19 mouse cellular contexts compared by ENCODE assay signal in the genomic region with DNA sequence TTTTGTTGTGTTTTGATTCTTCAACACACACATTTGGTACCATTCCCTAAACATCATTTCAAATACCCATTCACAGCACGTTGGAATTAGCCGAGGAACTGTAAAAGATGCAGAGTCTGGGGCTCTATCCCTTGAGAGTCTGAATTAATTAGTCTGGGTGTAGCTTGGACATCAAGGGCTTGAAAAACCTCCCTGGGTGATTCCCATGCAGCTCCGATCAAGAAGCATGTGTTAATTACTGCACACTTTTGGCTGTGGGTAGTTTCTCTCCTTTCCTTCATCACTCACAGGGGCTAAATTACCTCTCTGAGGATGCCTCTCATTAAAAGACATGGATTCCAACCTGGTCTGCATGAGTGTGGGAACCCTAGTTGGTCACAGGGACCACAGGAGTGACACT.
"Had no signal": no experiment of that assay in that cellular context is flagged by ENCODE, and none has a peak within 500 bp of the region (broad histone marks: within the 10 kb centered on the region; RNA-seq: fewer than 3 reads in every experiment).

No protein-coding gene starts in this region.

- H3K27me3 ChIP-seq: midbrain, embryonic 12.5 days; neural tube, embryonic 13.5 days; neural tube, embryonic 15.5 days had no signal

- H3K9me3 ChIP-seq: midbrain, embryonic 10.5 days; midbrain, embryonic 12.5 days; neural tube, embryonic 13.5 days; neural tube, embryonic 15.5 days had no signal

- H3K9ac ChIP-seq: lung, embryonic 14.5 days; midbrain, embryonic 12.5 days; neural tube, embryonic 13.5 days; neural tube, embryonic 15.5 days had no signal

- H3K27ac ChIP-seq: midbrain, embryonic 10.5 days; midbrain, embryonic 12.5 days; neural tube, embryonic 13.5 days; neural tube, embryonic 15.5 days had no signal

- H3K4me1 ChIP-seq: neural tube, embryonic 13.5 days; neural tube, embryonic 15.5 days had no signal

- ATAC-seq: midbrain, embryonic 16.5 days had no signal

- H3K4me3 ChIP-seq: midbrain, embryonic 10.5 days; midbrain, embryonic 12.5 days; myocyte; neural tube, embryonic 13.5 days; neural tube, embryonic 15.5 days had no signal

- DNase-seq: lung, adult 18-20 months; lung, embryonic 14.5 days; lung, postnatal 10 days; lung, postnatal 4 days; midbrain, embryonic 14.5 days; retina, postnatal 1 day; right cerebral cortex, adult 18-20 months; right cerebral cortex, postnatal 25 days; right cerebral cortex, postnatal 4 days; spleen, adult 18-20 months; thymus, adult 18-20 months; thymus, postnatal 14 days; thymus, postnatal 36 days had no signal

- H3K36me3 ChIP-seq: midbrain, embryonic 10.5 days; midbrain, embryonic 12.5 days; neural tube, embryonic 13.5 days; neural tube, embryonic 15.5 days had no signal

- H3K4me2 ChIP-seq: lung, embryonic 14.5 days; midbrain, embryonic 12.5 days; neural tube, embryonic 13.5 days; neural tube, embryonic 15.5 days had no signal
